Mouse (Mus musculus) retina, postnatal 7 days (tissue): ENCODE measurements around the gene Bcas3.
A peak's percentile ranks its signal among the peaks of the same experiment; 100 is the strongest.

ENCODE experiments used
- DNase-seq: peaks from one replicate; pipeline ENCODE4 v3.0.0-alpha.2; 2012; ENCODE audit warnings: low read depth, low spot score

Bcas3 gene

GRCm38 (mm10) chr11:85379091-85379490 is 26.1 kb downstream of the Bcas3 start:
- no peak for DNase-seq

- DNase-seq = no peak
Observed at GRCm38 (mm10) chr11:85380046-85380445, 27.1 kb downstream of the Bcas3 start.

- peak; percentile 61 for DNase-seq
Observed at GRCm38 (mm10) chr11:85382055-85382454, 29.1 kb downstream of the Bcas3 start.

DNA sequence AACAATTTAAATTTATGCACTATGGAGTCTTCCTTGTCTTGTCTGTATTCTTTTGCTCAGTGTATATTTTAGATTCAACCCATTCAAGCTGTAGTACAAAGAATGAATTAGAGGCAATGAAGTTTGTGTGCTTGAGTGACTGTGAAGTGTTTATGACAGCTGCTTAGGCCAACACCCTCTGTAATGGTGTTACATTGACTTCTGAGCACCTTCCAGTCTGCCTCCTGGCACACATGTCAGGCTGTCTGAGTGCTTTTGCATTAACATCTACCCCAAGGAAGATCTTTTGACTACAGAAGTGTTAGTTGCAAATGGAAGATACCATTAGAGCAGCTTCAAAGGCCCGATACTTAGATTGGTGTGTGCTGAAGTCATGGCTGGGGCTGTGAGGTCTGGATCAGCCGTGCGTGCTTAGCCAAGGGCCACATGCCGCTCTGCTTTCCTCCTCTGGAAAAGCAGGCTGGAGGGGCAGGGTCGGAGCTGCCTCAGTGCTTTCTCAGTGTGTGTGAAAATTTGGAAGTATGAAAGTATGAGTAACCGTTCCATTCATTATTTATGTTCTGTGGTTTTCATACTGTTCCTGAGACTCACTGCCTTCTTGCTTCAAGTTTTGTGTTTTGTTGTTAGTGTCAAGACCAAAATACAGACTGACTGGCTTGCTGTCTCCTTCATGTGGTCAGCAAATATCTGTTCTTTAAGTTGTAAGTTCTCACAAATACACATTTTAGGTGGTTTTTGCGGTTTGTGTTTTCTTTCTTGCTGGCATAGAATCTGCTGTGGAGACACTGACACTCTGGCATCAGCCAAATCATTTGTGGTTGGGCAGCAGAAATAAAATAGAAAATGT is 31.2 kb downstream of the Bcas3 start:
- DNase-seq = no peak

GRCm38 (mm10) chr11:85392179-85392863 is 39.4 kb downstream of the Bcas3 start:
- DNase-seq = no peak

GRCm38 (mm10) chr11:85392864-85393220 is 39.9 kb downstream of the Bcas3 start:
- no peak for DNase-seq

DNA sequence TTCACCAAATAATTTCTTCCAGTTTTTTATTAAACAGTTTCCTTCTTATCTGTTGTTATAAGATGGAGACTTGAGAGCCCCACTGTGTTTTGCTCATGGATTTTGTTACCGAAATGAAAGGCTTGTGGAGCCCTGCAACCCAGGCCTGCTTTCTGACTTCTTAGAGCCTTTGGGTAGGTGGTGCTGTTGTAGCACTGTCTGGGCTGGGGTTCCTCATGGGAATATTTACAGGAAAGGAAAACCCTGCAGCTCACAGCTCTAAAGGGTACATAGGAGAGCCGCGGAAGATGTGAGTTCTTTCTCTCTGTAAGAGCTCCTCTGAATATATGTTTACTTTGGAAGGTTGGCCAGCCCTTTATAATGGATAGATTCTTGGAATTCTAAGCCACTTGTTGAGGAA is 41.0 kb downstream of the Bcas3 start:
- DNase-seq = no peak

DNA sequence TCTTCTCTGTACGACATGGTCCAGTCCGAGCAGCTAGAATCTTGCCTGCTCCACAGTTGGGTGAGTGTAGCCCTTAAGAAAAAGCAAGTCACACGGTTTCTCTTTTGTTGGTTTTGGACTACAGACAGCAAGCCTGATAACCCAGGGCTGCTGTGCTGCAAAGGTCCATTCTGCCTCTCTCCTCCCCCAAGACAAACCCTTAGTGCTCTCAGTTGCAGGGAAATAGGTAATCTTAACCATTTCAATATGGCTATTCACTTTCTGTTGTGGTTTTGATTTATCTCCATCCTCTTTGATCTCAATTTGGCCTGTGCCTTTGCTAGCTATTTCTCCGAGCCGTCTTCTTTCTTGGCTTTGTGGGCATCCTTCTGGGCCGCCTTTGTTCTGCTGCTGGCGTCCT is 42.4 kb downstream of the Bcas3 start:
- DNase-seq = no peak

DNA sequence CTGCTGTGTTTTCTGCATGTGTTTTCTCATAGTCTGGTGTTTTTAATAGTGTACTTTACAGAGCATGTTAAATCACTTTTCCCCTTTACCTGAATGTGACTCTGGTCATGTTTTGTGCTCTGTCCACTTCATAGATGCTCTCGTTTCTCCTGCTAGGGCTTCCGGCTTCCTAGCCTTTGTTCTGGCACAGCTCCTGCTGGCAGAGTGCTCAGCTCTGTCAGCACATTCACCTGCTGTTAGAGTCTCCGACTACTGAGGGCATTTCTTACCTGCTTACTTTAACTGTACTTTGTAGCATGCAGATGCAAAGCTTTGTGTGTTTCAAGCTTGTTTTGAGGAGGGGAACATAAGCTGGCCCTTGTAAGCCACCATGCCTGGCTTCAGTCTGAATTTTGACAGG is 53.6 kb downstream of the Bcas3 start:
- DNase-seq = no peak

DNA sequence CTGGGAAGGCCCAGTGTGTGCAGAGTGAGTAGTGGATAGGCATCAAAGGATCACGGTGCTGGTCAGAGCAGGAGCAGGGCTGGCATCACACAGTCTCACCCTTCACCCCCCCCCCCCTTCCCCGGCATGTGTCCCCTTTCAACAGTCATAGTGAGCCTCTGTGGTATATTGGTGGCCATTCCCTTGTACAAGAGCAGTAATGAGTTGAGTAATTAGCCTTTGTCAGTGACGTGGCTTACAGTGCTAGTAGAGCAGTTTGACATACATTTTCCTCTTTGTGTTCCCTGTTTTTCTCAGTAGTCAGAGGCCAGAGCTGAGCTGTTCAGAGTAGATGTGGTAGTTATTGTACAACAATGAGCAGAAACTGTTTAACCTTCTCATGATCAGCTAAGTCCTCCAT is 54.7 kb downstream of the Bcas3 start:
- no peak for DNase-seq

GRCm38 (mm10) chr11:85412319-85412718 is 59.4 kb downstream of the Bcas3 start:
- no peak for DNase-seq

DNA sequence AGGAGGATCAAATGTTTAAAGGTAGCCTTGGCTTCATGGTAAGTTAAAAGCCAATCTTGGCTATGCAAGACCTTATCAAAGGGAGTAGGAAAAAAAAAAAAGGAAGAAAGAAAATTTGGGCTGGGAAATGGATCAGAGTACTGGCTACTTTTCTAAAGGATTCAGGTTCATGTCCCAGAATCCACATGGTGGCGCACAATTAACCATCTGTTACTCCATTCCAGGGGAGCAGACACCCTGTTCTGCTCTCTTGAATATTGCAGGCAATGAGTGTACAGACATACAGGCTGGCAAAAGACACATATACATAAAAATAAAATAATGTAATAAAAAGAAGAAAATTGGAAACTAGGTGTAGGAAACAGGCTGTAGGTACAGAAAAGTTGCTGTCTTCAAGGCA is 61.5 kb downstream of the Bcas3 start:
- DNase-seq = no peak

DNA sequence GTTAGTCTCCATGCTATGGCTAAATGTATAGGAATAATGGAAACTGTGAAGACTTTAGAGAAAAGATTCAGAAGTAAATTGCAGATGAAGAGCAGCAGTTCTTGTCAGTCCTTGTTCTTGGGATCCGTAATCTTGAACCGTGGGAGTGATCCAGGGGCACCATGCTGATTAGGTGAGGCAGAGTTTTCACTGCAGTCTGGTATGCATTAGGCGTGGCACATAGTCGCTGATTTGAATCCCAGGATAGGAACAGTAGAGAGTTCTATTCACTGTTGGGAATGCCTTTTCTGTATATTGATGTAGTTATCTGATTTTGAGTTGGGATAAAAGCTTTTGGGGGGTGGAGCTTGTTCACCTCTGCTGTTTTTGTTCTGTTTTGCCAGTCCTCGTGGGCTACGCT is 74.4 kb downstream of the Bcas3 start:
- no peak for DNase-seq

DNA sequence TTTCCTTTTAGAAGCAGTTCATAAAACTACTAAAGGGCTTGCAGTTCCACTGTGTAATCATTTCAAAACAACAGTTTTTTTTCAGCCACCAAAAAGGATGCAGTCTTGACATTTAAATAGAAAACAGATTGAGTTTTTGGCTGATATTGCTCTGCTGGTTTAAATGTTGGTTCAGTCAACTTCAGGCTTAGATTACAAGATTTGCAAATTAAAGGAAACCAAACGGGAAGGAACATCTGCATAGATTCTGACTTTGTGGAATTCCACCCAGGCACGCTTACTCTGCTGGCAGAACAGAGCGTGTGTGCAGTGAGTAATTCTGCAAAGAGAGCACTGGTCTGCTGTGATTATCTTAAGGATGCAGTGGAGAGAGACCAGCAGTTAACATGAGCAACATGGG is 75.3 kb downstream of the Bcas3 start:
- no peak for DNase-seq

DNA sequence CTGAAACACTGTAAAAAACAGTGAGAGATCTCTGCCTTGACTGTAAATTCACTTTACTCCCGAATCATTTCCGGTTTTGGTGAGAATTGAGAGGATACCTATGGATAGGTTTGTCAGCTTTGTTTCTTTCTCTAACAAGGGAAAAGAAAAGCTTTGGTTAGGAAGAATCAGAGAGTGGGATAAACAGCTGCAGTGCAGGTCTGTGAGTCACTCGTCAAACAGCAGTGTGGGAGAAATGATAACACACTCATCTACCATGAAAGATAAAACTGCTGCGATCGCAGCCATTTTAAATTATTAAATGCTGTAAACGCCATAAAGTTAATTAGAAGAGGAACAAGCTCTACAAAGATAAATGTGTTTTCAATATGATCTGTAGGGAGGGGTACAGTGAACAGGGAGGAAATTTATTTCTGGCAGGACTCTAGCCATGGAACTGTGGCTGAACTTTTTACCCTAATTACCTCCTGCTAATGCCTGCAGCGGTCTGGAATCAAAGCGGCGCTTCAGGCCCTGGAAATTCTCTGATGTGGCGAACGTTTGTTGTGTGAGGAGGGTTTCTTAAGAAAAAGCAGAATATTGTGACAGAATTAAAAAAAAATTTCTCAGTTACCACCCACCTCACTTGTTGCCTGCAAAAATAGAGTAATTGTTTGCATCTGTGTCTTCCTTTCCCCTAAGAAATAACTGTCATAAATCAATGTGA is 77.9 kb downstream of the Bcas3 start:
- DNase-seq = no peak

DNA sequence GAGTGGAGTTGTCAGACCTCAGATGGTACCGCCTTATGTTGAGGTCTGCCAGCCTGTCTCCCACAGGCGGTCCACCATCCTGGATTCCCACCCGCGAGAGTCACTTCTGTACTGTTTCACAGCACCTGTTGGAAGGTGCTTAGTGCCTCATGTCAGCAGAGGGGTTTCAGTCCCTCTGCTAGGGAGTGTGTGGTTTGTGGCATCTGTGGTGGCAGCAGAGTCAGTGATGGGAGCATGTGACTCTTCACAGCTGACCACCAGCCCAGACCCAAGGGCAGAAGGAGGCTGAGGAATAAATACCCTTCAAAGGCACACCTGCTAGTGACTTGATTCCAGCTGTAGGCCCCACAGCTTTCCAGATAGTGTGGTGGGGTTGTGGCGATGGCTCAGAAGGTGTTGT is 94.4 kb downstream of the Bcas3 start:
- no peak for DNase-seq

GRCm38 (mm10) chr11:85453598-85454304 is 100.8 kb downstream of the Bcas3 start:
- DNase-seq = no peak

DNA sequence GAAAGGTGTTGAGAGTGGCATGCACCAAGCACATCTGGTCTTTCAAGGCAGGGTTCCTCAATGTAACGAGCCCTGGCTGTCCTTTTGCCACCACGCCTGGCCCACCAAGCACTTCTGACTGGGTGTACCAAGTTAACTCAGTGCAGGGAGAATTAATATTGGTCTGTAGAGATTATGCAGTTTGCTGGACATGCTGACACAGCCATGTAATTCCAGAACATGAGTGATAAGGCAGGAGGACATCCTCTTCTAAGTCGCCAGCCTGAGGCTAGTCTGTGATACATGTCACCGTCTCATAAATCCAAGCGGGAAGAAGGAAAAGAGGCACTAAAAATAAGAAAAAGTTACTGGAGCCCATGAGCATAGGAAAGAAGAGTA is 101.3 kb downstream of the Bcas3 start:
- no peak for DNase-seq

DNA sequence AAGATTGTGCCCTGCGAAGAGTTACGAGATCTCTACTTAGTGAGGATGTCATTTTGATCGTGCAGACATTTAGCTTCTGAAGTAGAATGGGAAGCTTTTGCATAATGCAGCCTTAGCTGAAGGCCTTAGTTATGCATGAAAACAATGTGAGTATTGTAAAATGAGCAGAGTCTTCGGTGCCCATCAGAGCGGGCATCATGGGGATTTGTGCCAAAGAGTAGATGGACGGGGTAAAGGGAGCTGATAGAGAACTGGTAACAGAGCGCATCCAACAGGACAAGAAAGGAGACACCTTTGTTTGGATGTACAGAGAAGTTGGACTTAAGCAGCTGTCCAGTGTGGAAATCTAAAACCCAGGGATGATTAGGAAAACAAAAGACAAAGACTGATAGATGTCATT is 108.6 kb downstream of the Bcas3 start:
- DNase-seq = no peak

DNA sequence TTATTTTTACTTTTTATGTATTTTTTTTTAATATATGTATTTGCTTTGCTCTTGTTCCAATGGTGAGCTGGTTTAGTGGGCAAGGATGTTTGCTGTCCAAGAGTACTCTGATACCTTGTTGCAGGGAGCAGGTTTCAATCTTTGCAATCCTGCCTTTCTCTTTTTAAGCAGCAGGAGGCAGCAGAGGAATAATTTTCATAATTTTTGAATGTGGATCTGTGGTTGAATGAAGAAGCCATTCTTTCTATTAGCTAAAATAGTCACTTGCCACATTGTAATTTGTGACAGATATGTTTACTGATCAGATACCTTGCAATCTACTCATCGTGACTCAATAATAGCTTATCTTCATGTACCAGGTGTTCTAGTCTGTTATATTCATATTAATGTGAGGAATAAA is 116.6 kb downstream of the Bcas3 start:
- DNase-seq = peak; percentile 50

DNA sequence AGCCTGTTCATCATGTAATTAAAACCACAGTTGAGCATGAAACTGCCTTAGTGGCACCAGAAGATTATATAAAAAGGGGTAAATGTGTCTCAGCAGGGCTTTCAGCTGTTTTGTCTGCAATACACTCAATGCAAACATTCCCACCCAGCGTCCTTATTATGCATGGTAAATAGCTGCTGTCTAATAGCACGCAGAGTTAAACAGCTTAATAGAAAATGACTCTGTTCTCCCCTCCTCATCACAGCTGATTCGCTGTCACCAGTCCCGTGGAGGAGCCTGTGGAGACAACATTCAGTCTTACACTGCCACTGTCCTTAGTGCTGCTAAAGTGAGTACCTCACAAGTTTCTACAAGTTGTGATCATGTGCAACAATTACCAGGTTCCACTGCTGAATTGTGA is 117.5 kb downstream of the Bcas3 start:
- DNase-seq = no peak

DNA sequence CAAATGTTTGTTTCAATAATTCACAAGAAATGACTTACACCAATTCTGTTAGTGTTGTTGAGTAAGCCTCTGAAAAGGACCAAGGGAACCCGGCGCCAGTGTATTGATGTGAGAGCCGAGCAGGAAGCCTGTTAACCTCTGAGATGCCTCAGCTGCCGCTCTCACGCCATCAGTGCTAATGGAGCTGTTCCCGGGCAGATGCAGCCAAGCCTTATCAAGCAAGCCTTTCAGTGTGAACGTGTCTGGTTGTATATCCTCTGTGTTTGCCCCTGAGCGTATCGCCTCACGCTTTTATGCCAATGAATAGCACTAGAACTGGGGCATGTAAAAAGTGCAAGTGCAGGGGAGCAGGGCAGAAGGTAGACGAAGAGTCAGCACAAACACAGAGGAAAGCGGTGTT is 121.4 kb downstream of the Bcas3 start:
- no peak for DNase-seq
